Mouse (Mus musculus) adrenal gland (tissue): Measurements from ENCODE around the gene Cyp2c55.

Source experiments
- intact Hi-C: fragments of 180-260 bp; cut with DNase I; formaldehyde crosslinking; loops from one replicate; pipeline ENCODE4 v1.15.1; 2025
- long read RNA-seq, 2 experiments: library from polyadenylated mRNA; unstranded; transcript quantifications; one replicate each; pipeline ENCODE4 v2.0.0; 2020; ENCODE audit warnings: borderline replicate concordance in 1 of 2; ENCODE audit not compliant: insufficient replicate concordance in 1 of 2
- microRNA-seq, 2 experiments: library from miRNA; unstranded; fragments of <30 nt; microRNA quantifications; one replicate each; pipeline ENCODE4; 2019

Gene Cyp2c55
- long read RNA-seq, experiment 1 = 0 reads
- long read RNA-seq, experiment 2 = 0 reads

DNA sequence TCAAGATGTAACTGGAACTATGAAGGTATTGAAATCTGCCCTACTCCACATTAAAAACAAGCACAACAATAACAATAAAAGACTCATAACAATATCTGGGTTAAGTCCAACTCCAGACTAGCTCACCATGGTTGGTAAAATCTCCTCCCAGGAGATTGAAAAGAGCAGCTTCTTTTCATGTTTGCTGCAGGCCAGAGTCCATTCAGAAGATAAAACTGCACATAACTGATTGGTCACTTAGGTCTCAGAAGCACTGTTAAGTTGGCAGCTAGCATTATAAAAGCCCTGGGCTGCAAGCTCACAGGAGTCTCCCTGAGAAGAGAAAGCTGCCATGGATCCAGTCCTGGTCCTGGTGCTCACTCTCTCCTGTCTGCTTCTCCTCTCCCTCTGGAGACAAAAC, at the start of gene Cyp2c55:
TSS of gene Cyp2c55 (plus strand) at position 305 of the 400 bp plus-strand sequence.
- intact Hi-C loops = no loop called here

GRCm38 (mm10) chr19:38970741-38971140, 36.1 kb upstream of the Cyp2c55 start:
- intact Hi-C loops = no loop called here

GRCm38 (mm10) chr19:38972581-38972980, 34.2 kb upstream of the Cyp2c55 start:
- intact Hi-C loops = no loop called here

DNA sequence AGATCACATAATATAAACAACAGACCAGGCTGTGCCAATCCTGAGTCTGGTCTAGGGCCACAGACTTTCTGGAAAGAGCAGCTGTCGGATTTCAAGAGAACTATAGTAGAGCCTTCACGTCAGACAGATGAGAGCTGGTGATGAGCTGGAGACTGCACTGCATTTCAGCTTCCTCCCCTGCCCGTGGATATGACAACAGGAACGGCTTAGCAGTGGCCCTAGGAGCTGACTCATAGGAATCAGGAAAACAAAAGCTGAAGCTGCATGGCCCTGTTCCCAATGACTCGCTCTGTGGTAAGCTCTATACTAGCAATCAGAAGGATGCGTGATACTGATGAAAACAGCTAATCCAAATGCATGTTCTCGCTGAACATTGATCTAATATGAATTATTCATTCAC, 33.2 kb upstream of the Cyp2c55 start:
- intact Hi-C loops = no loop called here

DNA sequence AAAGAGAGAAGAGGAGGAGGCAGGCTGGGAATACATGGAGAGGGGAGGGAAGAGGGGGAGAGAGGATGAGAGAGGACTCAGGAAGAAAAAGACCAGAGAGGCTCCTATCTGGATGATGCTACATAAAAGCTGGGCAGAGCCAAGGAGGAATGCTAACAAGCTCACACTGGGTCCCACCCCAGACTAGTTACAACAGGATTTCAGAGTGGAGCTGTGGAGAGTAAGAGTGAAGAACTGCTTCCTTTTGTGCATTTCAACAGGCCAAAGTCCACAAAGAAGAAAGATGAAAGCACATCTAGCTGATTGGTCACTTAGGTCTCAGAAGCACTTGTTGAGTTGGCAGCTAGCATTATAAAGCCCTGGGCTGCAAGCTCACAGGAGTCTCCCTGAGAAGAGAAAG, 30.6 kb upstream of the Cyp2c55 start:
- intact Hi-C loops = no loop called here

DNA sequence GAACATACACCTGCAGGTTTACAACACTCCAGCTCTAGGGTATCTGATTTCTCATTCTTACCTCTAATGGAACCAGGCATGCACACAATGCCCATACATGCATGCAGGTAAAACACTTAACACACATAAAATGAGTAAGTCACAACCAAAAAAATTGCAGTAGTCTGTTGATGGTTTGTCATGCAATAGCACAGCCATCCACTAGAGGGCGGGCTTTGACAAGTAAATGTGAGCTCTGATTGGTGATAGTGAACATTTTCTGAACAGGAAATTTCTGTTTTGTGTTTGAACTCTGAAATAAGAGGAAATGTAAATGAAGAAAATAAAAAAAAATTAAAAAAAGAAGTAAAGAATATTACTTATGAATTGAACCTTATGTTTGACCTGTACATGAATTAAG, 24.9 kb upstream of the Cyp2c55 start:
- intact Hi-C loops = loop anchor here (2.0 kb wide), 1 partner anchor 1243 kb away; no protein-coding TSS in a partner anchor

DNA sequence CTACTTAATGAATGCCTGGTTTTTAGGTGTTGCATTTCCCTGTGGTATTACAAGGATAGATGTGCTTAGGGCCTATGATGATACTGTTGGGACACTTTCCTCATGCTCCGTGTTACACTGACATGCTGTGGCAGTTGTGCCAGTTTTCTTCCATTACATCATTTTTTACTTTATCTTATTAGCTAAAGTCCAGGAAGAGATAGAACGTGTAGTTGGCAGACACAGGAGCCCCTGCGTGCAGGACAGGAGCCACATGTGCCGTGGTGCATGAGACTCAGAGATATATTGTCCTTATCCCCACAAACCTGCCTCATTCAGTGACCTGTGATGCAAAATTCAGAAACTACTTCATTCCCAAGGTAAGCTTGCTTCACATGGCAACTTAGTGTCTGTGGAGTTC, 8.6 kb upstream of the Cyp2c55 start:
- intact Hi-C loops = no loop called here

DNA sequence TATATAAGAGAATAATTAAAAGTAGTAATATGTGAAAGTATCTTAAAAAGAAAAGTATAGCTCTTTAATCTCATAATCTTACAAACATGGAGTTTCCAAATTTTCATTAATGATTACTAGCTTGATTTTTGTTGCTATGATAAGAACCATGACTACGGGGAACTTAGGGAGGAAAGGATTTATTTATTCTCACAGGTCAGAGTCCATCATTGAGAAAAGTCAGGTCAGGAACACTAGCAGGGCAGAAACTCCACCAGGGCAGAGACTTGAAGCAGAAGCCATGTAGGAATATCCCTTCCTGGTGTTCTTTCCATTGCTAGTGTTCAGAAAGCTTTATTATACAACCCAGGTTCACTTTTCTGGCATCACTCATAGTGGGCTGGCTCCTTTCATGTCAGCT, 8.1 kb upstream of the Cyp2c55 start:
- intact Hi-C loops = no loop called here

DNA sequence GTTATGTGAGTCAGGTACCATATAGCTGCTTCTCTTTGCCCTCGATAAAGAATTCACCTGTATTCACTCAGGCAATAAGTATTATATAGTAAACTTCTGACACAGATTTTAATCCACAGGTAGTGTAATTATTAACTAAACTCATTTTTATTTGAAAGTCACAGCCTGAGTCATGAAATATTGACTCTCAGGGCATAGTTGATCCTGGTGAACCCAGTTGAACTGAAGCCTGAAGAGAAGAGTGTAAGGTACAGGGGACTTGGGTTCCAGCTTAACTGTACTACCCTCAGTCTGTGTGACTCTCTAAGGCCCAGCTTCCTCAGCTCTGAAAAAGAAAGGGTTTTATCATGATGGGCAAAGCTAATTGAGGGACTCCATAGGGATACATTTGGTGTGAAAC, 1.7 kb upstream of the Cyp2c55 start:
- intact Hi-C loops = no loop called here

DNA sequence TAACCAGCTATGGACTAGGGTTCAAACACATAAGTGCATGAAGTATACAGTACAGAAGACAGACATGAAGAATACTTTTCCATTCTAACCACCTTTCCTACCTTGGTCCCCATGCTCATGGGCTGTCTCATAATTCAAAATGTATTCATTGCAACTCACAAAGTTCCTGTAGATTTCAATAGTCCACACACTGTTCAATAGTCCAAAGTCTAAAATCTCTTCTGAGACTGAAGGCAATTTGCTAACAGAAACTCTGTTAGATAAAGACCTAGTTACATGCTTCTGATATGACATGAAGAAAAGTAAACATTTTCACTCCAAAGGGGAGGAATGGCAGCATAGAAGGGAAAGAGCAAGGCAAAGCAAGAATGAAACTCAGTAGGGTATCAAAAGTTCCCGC, 51.1 kb downstream of the Cyp2c55 start:
- intact Hi-C loops = no loop called here

GRCm38 (mm10) chr19:39060719-39061118, 53.9 kb downstream of the Cyp2c55 start, which contains the start of gene Cyp2c65:
Gene Cyp2c65 (plus strand): TSS chr19:39061015.
- intact Hi-C loops = no loop called here

Small RNA genes lying within 50 kb of the gene (microRNA-seq; reads per million reads assigned to microRNA genes)
- gene Gm23800 = 0 reads per million in 2 experiments
